Mouse (Mus musculus) spleen, adult 2 months (tissue): Measurements from ENCODE around the gene Brd3os. TPM values are rescaled to one million over a fixed set of nuclear protein-coding genes. Genes with fewer than 3 reads are reported as not detected.

Experiments used
- DNase-seq, 2 experiments: peaks; one replicate each; pipeline versions ENCODE4 v3.0.0 to v3.0.0-alpha.2; 2012 to 2021; ENCODE audit warnings: low spot score in 2 of 2, low read depth in 1 of 2
- H3K27ac ChIP-seq: fragments of 200-500 bp; 2 replicates; pipeline ENCODE4 v1.5.1; 2012; ENCODE audit warnings: low read length, inconsistent platforms; ENCODE audit not compliant: insufficient read depth
- H3K27me3 ChIP-seq: fragments of 200-500 bp; 2 replicates; pipeline ENCODE4 v1.6.1; 2012; ENCODE audit warnings: mild to moderate bottlenecking, moderate library complexity, low read length, inconsistent platforms; ENCODE audit not compliant: control insufficient read depth, insufficient read depth
- H3K36me3 ChIP-seq: fragments of 200-500 bp; 2 replicates; pipeline ENCODE4 v1.6.1; 2012; ENCODE audit warnings: mild to moderate bottlenecking, low read length, inconsistent platforms; ENCODE audit not compliant: control insufficient read depth, insufficient read depth
- H3K4me1 ChIP-seq: fragments of 200-500 bp; 2 replicates; pipeline ENCODE4 v1.6.1; 2011; ENCODE audit warnings: inconsistent platforms; ENCODE audit not compliant: control insufficient read depth, insufficient read depth, insufficient read length
- H3K4me3 ChIP-seq: fragments of 200-500 bp; 2 replicates; pipeline ENCODE4 v1.5.1; 2011; ENCODE audit warnings: mild to moderate bottlenecking, inconsistent platforms; ENCODE audit not compliant: insufficient read depth, insufficient read length; ENCODE audit errors: extremely low read depth
- CTCF ChIP-seq: fragments of 200-500 bp; IDR thresholded peaks from 2 replicates; pipeline ENCODE4 v1.5.1; 2011; ENCODE audit warnings: mild to moderate bottlenecking, inconsistent platforms; ENCODE audit not compliant: insufficient read depth, insufficient read length, insufficient replicate concordance; ENCODE audit errors: extremely low read depth
- POLR2A ChIP-seq: fragments of 200-500 bp; IDR thresholded peaks from 2 replicates; pipeline ENCODE4 v1.6.1; 2011; ENCODE audit warnings: low read depth, low read length, inconsistent platforms
- WGBS: fragments of 180-500 bp; shearing (Covaris S2); methylation state at CpG from one replicate; pipeline ENCODE4 v1.1.7; 2018; 5-methylcytosine and 5-hydroxymethylcytosine counted together
- polyA plus RNA-seq: library from polyadenylated mRNA; depleted of rRNA; stranded (reverse); fragments of >200 nt; gene quantifications from 2 replicates; pipeline ENCODE4 v1.2.3, GENCODE M21; 2012

Gene Brd3os
- polyA plus RNA-seq, 1 experiment = 1.8 TPM

DNA sequence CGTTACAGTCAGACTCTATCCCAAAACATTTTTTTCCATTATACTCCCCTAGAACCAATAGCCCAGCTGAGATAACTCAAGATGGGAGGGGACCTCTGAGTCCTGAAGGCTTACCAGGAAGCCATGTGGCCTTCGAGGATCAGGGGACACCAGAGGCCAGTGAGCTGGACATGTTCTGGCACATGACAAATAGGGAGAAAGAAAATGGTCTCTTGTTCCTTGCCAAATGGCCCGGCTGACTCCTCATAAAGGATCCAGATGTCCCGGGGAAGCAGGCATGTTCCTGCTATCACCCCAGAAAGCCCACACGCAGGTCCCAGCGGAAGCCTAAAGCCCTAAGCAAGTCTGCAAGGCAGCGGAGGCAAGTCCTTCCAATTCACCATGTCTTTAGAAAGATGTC, 18.5 kb upstream of the Brd3os start:
- Histone ChIP-seq H3K4me3 (peak overlapping the region; percentile 8; the same call in 1 of the 2 replicates), H3K27me3 (peaks cover 2% of the 10 kb centered on the region; the same call in 1 of the 2 replicates), H3K36me3 (no peaks in the 10 kb centered on the region), H3K4me1 (peaks cover 29% of the 10 kb centered on the region), H3K27ac (no peak overlapping the region)
- 87% methylated on average over 7 of the region's 7 CpGs for WGBS
- TF ChIP-seq POLR2A (no peak), CTCF (no peak)
- no peak for DNase-seq

DNA sequence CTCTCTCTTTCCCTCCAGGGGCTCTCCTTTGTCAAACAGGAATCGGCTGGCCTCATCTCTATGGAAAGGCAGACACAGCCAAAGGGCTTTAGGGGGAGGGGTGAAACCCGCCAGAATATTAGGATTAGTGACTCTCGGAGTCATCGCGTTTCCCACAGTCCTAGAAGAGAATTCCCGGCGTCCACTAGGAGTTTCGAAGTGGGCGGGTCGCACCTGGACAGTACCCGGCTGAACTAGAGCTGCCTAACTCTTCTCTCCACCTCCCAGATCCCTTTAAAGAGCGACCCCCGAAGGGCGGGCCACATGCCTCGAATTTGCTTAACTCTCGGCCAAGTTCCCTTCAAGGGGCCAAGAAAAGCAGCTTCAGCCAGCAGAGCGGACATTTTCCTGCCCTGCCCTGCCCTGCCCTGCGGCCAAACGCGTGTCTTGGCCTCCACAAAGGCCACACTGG, 16.9 kb upstream of the Brd3os start:
- no peak for TF ChIP-seq POLR2A
- TF ChIP-seq CTCF = no peak
- Histone ChIP-seq H3K4me3 (peak overlapping the region; percentile 85), H3K36me3 (no peaks in the 10 kb centered on the region), H3K27me3 (peaks cover 2% of the 10 kb centered on the region; the same call in 1 of the 2 replicates), H3K4me1 (peaks cover 22% of the 10 kb centered on the region), H3K27ac (peak overlapping the region; percentile 77; the same call in 1 of the 2 replicates)
- 29% methylated on average over 20 of the region's 20 CpGs for WGBS
- DNase-seq = no peak

DNA sequence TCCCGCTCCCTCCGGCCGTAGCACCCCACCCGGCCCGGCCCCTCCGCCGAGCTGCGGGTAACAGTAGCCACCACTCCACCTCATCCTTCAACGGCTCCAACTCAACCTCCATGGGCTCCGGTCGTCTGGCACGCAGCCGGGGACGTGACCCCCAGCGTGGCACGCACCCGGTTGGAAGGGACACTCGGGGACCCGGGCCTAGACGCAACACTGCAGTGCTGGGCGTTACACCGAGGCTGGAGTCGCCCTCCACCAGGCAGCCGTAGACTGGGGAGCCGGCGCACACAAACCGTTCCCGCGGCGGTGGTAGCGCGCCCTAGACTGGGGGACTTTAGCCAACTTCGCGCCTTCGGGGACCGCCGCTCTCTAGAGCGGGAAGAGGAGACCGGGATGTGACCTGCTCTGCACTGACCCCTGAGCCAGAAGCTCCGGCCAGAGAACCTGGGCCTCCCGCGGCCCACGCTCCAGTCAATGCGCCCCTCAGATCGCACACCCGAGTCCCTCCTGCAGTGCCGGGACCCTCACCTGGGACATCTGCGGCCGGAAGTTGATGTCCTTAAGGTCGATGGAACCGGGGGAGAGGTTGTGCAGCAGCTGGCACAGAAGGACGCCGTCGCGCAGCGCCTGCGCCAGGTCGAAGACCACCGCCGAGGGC, 16.2 kb upstream of the Brd3os start:
- under 1% methylated on average over 55 of the region's 60 CpGs for WGBS
- Histone ChIP-seq H3K36me3 (no peaks in the 10 kb centered on the region), H3K4me1 (peaks cover 22% of the 10 kb centered on the region), H3K4me3 (peak overlapping the region; percentile 85), H3K27me3 (peaks cover 2% of the 10 kb centered on the region; the same call in 1 of the 2 replicates), H3K27ac (peak overlapping the region; percentile 77)
- DNase-seq = peak in 1 of 2 experiments; percentile 29
- TF ChIP-seq CTCF (no peak), POLR2A (no peak)

DNA sequence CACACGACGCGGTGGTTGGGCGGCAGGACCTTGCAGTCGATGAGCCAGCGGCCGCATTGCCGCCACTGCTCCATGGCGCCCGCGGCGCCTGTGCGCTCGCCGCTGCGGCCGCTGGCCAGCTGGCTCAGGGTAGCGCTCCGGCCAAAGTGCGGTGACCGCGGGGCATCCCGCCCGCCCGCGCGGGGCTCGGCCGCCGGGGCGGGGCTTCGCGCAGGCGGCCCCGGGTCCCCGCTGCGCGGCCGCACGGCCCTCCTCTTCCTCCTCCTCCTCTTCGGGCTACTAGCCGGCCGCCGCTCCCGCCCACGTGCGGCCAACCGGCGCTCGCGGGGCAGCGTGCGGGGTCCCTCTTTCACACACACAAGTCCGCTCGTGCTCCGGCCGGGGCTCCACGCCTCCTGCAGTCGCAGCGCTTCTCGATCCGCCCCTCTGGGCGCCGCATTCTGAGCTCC, 15.7 kb upstream of the Brd3os start:
- H3K27ac ChIP-seq = peak overlapping the region; percentile 77
- no peak for DNase-seq
- 0% methylated on average over 26 of the region's 64 CpGs for WGBS
- peak overlapping the region; percentile 85 for H3K4me3 ChIP-seq
- H3K4me1 ChIP-seq = peaks cover 19% of the 10 kb centered on the region
- no peaks in the 10 kb centered on the region for H3K36me3 ChIP-seq
- peaks cover 2% of the 10 kb centered on the region; the same call in 1 of the 2 replicates for H3K27me3 ChIP-seq
- TF ChIP-seq POLR2A (no peak), CTCF (no peak)

DNA sequence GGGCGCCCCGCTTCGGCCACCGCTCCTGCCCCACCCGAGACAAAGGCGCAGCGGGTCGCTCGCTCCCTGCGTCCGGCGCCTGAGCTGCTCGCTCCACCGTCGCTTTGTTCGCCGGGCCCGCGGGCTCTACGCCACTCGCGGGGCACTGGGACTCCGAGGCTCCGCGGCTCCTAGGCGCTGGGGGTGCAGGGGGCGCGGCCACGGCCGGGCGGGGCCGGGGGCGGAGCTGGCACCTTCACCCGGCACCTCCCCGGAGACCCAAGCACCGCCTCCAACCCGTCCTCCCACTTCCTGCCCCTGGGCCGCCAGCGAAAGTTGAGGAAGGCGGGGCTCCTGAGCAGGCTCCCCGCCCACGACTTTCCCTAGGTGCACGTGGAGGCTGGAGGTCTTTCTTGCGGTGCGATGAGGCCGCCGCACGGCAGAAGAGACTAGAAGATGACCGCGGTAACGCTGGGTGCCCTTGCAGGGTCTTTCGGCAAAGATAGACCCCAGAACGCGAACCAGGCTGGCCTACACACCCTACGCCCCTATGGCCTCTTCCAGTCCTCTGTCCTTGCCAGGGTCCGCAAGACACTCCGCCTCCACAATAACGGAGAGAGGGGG, 15.2 kb upstream of the Brd3os start, which contains the start of gene Vav2:
Gene Vav2, minus strand, starts transcription at position 179 of the 603 bp plus-strand sequence.
- WGBS = 1% methylated on average over 58 of the region's 58 CpGs
- no peaks in the 10 kb centered on the region for H3K36me3 ChIP-seq
- peak within 1 kb of the TSS; percentile 77 for H3K27ac ChIP-seq
- peaks cover 17% of the 10 kb centered on the region for H3K4me1 ChIP-seq
- peaks cover 2% of the 10 kb centered on the region; the same call in 1 of the 2 replicates for H3K27me3 ChIP-seq
- peak; percentile 57 for TF ChIP-seq POLR2A
- TF ChIP-seq CTCF = no peak
- H3K4me3 ChIP-seq = peak within 1 kb of the TSS; percentile 85
- peak; percentile 85 to 96 for DNase-seq

DNA sequence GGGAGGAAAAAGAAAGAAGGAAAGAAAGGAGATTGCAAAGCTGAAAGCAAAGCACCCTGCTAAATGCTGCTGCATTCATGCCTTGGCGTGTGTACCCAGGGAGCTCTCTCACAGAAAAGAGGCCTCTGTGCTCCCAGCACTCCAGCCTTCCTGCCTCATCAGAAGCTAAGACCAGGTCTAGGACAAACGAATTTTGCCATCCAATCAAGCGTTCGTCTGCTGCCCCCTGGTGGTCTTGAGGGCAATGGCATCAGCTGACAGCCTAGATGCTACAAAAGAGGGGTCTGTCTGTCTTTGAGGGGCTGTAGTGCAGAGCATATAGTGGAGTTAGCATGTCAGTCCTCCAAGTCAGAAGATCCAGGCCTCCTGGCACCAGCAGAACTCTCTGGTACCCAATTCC, 14.1 kb upstream of the Brd3os start:
- H3K27me3 ChIP-seq = peaks cover 2% of the 10 kb centered on the region; the same call in 1 of the 2 replicates
- peaks cover 17% of the 10 kb centered on the region for H3K4me1 ChIP-seq
- H3K36me3 ChIP-seq = no peaks in the 10 kb centered on the region
- WGBS = 0% methylated on average over 4 of the region's 4 CpGs
- no peak for TF ChIP-seq POLR2A
- TF ChIP-seq CTCF = peak; percentile 98
- peak in 1 of 2 experiments; percentile 80 for DNase-seq
- no peak overlapping the region for H3K4me3 ChIP-seq
- H3K27ac ChIP-seq = no peak overlapping the region
